Comparison of ENCODE assay signal across 33 mouse cellular contexts in the genomic region with DNA sequence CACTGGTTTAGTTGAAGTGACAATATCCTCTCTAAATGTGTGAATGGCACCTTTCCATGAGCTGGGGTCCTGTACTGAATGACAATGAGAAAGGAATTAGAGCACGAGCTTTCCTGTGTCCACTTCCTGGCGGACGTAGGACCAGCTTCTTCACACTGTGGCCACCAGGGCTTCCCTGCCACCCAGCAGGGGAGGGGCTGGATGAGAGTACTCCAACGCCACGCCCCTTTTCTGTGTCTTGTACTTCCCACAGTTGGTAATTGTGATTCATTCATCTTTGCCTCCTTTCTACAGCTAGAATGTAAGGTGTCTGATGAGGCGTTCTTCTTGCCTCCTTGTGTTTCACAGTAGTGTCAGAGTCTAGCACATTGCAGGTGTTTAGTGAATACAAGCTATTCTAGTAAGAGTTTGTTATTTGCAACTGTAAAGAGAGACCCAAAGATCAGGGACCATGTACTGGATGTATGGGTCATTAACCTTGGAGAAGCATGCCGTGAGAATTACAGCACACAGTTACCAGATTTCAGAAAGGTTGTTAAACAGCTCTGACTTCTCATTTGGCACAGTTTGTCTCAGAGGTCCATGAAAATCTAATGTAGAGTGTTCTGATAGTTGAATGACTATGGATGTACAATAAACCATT. TPM values are rescaled to one million over a fixed set of nuclear protein-coding genes. Genes with fewer than 3 reads are reported as not detected.
DNase-seq lines count a peak whose midpoint lies in the region; ATAC-seq and TF ChIP-seq lines count a peak whose summit lies in the region.
"Had no signal": no experiment of that assay in that cellular context is flagged by ENCODE, and none has a peak within 500 bp of the region (broad histone marks: within the 10 kb centered on the region; RNA-seq: fewer than 3 reads in every experiment).

No protein-coding gene starts in this region.

- no peaks in the 10 kb centered on the region for H3K36me3 ChIP-seq in kidney, embryonic 15.5 days
- H3K36me3 ChIP-seq in lung, embryonic 14.5 days (ENCODE audit: insufficient read depth), result no peaks in the 10 kb centered on the region
- no peaks in the 10 kb centered on the region for H3K36me3 ChIP-seq in hindbrain, embryonic 10.5 days
- H3K36me3 ChIP-seq: embryonic facial prominence, embryonic 13.5 days; forebrain, embryonic 10.5 days; G1E; hindbrain, embryonic 12.5 days; limb, embryonic 10.5 days; limb, embryonic 15.5 days; lung, embryonic 15.5 days; neural tube, embryonic 12.5 days; stomach, embryonic 15.5 days had no signal

- no peaks in the 10 kb centered on the region for H3K27me3 ChIP-seq in kidney, embryonic 15.5 days
- no peaks in the 10 kb centered on the region for H3K27me3 ChIP-seq in lung, embryonic 14.5 days (ENCODE audit: insufficient read depth, low read length)
- H3K27me3 ChIP-seq in hindbrain, embryonic 10.5 days (ENCODE audit: insufficient read depth, poor library complexity, severe bottlenecking), result no peaks in the 10 kb centered on the region
- H3K27me3 ChIP-seq: embryonic facial prominence, embryonic 13.5 days; hindbrain, embryonic 12.5 days; limb, embryonic 15.5 days; lung, embryonic 15.5 days; neural tube, embryonic 12.5 days; stomach, embryonic 15.5 days had no signal

- H3K9ac ChIP-seq in kidney, embryonic 15.5 days, result no peak overlapping the region
- H3K9ac ChIP-seq in lung, embryonic 14.5 days, result no peak overlapping the region
- H3K9ac ChIP-seq: embryonic facial prominence, embryonic 13.5 days; hindbrain, embryonic 12.5 days; limb, embryonic 15.5 days; liver, embryonic 14.5 days; lung, embryonic 15.5 days; neural tube, embryonic 12.5 days; stomach, embryonic 15.5 days had no signal

- no peak for TF ChIP-seq CTCF in lung, embryonic 14.5 days (IDR thresholded peaks at IDR 0.05; ENCODE audit: low read depth)

- no peak overlapping the region for H3K4me2 ChIP-seq in kidney, embryonic 15.5 days
- H3K4me2 ChIP-seq in lung, embryonic 14.5 days, result no peak overlapping the region
- H3K4me2 ChIP-seq: embryonic facial prominence, embryonic 13.5 days; hindbrain, embryonic 12.5 days; limb, embryonic 15.5 days; lung, embryonic 15.5 days; midbrain, embryonic 11.5 days; neural tube, embryonic 12.5 days; stomach, embryonic 15.5 days had no signal

- H3K27ac ChIP-seq in kidney, embryonic 15.5 days, result peak overlapping the region; percentile 59; the same call in 1 of the 2 replicates
- no peak overlapping the region for H3K27ac ChIP-seq in lung, embryonic 14.5 days (ENCODE audit: low read depth)
- H3K27ac ChIP-seq in hindbrain, embryonic 10.5 days, result no peak overlapping the region
- H3K27ac ChIP-seq: embryonic facial prominence, embryonic 13.5 days; forebrain, embryonic 10.5 days; gastrocnemius, adult 2 months; heart, adult 2 months; hindbrain, embryonic 12.5 days; hindbrain, postnatal 0 days; limb, embryonic 10.5 days; limb, embryonic 15.5 days; liver, embryonic 14.5 days; lung, embryonic 15.5 days; macrophage; neural tube, embryonic 12.5 days; stomach, embryonic 15.5 days had no signal

- peak; percentile 87 for ATAC-seq in kidney, embryonic 15.5 days (replicated peaks; ENCODE audit: low FRiP score)
- no peak for ATAC-seq in lung, embryonic 14.5 days (ENCODE audit: insufficient read depth)
- peak; percentile 22 to 51; a peak in 1 of 4 replicates for ATAC-seq in hematopoietic stem cell, adult 5-6 weeks (replicated peaks in 1 of 2; ENCODE audit: insufficient read depth in 1 of 2, low FRiP score in 2 of 2, low TSS enrichment in 1 of 2, low read depth in 1 of 2, poor library complexity in 2 of 2, severe bottlenecking in 2 of 2)
- ATAC-seq: forebrain, embryonic 16.5 days; hindbrain, postnatal 0 days; intestine, embryonic 16.5 days; midbrain, embryonic 16.5 days had no signal

- H3K4me1 ChIP-seq in kidney, embryonic 15.5 days, result peaks cover 8% of the 10 kb centered on the region; the same call in 1 of the 2 replicates
- no peaks in the 10 kb centered on the region for H3K4me1 ChIP-seq in lung, embryonic 14.5 days (ENCODE audit: insufficient read depth)
- no peaks in the 10 kb centered on the region for H3K4me1 ChIP-seq in hindbrain, embryonic 10.5 days (replicated peaks)
- H3K4me1 ChIP-seq: embryonic facial prominence, embryonic 13.5 days; forebrain, embryonic 10.5 days; hindbrain, embryonic 12.5 days; limb, embryonic 10.5 days; limb, embryonic 15.5 days; lung, embryonic 15.5 days; neural tube, embryonic 12.5 days; stomach, embryonic 15.5 days had no signal

- H3K4me3 ChIP-seq in kidney, embryonic 15.5 days (replicated peaks), result no peak overlapping the region
- no peak overlapping the region for H3K4me3 ChIP-seq in lung, embryonic 14.5 days (ENCODE audit: low read depth, low read length)
- H3K4me3 ChIP-seq in hindbrain, embryonic 10.5 days, result no peak overlapping the region
- H3K4me3 ChIP-seq: embryonic facial prominence, embryonic 13.5 days; forebrain, embryonic 10.5 days; gastrocnemius, adult 2 months; heart, adult 2 months; hindbrain, embryonic 12.5 days; limb, embryonic 10.5 days; limb, embryonic 15.5 days; lung, embryonic 15.5 days; neural tube, embryonic 12.5 days; stomach, embryonic 15.5 days had no signal

- WGBS in kidney, embryonic 15.5 days, result 48% methylated on average over 7 of the region's 7 CpGs
- 69% methylated on average over 7 of the region's 7 CpGs for WGBS in lung, embryonic 14.5 days
- WGBS in hindbrain, embryonic 10.5 days, result 74% methylated on average over 7 of the region's 7 CpGs

- DNase-seq in kidney, adult 18-20 months, result no peak
- DNase-seq in lung, embryonic 14.5 days, result peak; percentile 12
- DNase-seq in lung, postnatal 10 days, result no peak
- peak; percentile 40 for DNase-seq in 416B (ENCODE audit: low read depth)
- no peak for DNase-seq in adrenal gland, postnatal 25 days
- DNase-seq in hindbrain, embryonic 10.5 days (ENCODE audit: low spot score), result no peak
- DNase-seq: adrenal gland, adult 8-10 months; cerebellum, adult 8-10 months; cerebellum, postnatal 25 days; gastrocnemius, adult 2 months; gastrocnemius, postnatal 36 days; heart, adult 2 months; heart, postnatal 14 days; kidney, postnatal 36 days; right cerebral cortex, postnatal 25 days had no signal

- H3K9me3 ChIP-seq in kidney, embryonic 15.5 days (replicated peaks), result no peaks in the 10 kb centered on the region
- no peaks in the 10 kb centered on the region for H3K9me3 ChIP-seq in lung, embryonic 14.5 days (ENCODE audit: low read depth, low read length)
- H3K9me3 ChIP-seq in hindbrain, embryonic 10.5 days, result no peaks in the 10 kb centered on the region
- H3K9me3 ChIP-seq: embryonic facial prominence, embryonic 13.5 days; forebrain, embryonic 10.5 days; G1E; hindbrain, embryonic 12.5 days; limb, embryonic 10.5 days; limb, embryonic 15.5 days; lung, embryonic 15.5 days; neural tube, embryonic 12.5 days; stomach, embryonic 15.5 days had no signal

RNA-seq across cellular contexts. Expression of a gene that starts 29.5 kb away (rescaled TPM):
- 28.5 and 30.0 TPM in 2 replicates for polyA plus RNA-seq in kidney, embryonic 15.5 days (2015; fragmentation: Nextera tagmentation; extraction: Ambion mirVana)
- polyA plus RNA-seq in lung, embryonic 14.5 days (2014; fragmentation: Nextera tagmentation; extraction: Ambion mirVana), result 40.0 and 41.0 TPM in 2 replicates
- total RNA-seq in hematopoietic stem cell, adult 5-6 weeks (2017), result 177 and 217 TPM in 2 replicates
- total RNA-seq in adrenal gland, postnatal 25 days (2021), result 43.9 and 56.9 TPM in 2 replicates
- polyA plus RNA-seq in hindbrain, embryonic 10.5 days (2016; fragmentation: Nextera tagmentation; extraction: Ambion mirVana), result 21.6 and 23.1 TPM in 2 replicates

Comparison
In these comparisons a context has a peak if more than half of its experiments do, and no peak if none do; other contexts are left out.
1. DNase-seq: peak in lung, embryonic 14.5 days (single experiment) and 416B (single experiment); none in kidney, adult 18-20 months (single experiment), lung, postnatal 10 days (single experiment), adrenal gland, postnatal 25 days (single experiment) and hindbrain, embryonic 10.5 days (single experiment).